Mouse (Mus musculus) limb, embryonic 13.5 days (tissue): ENCODE measurements around the gene Ikzf1. TPM values are rescaled to one million over a fixed set of nuclear protein-coding genes. Genes with fewer than 3 reads are reported as not detected.
A peak's percentile ranks its signal among the peaks of the same experiment; 100 is the strongest.

Experiments
- ATAC-seq: fragments of 200-750 bp; cut with Nextera tagmentation; 2 replicates; pipeline ENCODE4 v1.8.0; 2017; ENCODE audit warnings: low read depth, moderate number of reproducible peaks, moderate TSS enrichment; ENCODE audit not compliant: low FRiP score
- H3K27ac ChIP-seq: fragments of 300-500 bp; sonication (generic); 2 replicates; pipeline ENCODE4 v1.5.1; 2015; ENCODE audit warnings: inconsistent platforms, mild to moderate bottlenecking, moderate library complexity
- H3K27me3 ChIP-seq: fragments of 300-500 bp; sonication (generic); 2 replicates; pipeline ENCODE4 v1.6.1; 2015; ENCODE audit warnings: mild to moderate bottlenecking, inconsistent platforms
- H3K36me3 ChIP-seq: fragments of 300-500 bp; sonication (generic); 2 replicates; pipeline ENCODE4 v1.6.1; 2015; ENCODE audit warnings: inconsistent platforms, mild to moderate bottlenecking, moderate library complexity
- H3K4me1 ChIP-seq: fragments of 300-500 bp; sonication (generic); 2 replicates; pipeline ENCODE4 v1.6.1; 2015; ENCODE audit warnings: inconsistent platforms
- H3K4me2 ChIP-seq: fragments of 300-500 bp; sonication (generic); replicated peaks from 2 replicates; pipeline ENCODE4 v1.6.1; 2015; ENCODE audit warnings: inconsistent platforms, mild to moderate bottlenecking, moderate library complexity
- H3K4me3 ChIP-seq: fragments of 300-500 bp; sonication (generic); 2 replicates; pipeline ENCODE4 v1.5.1; 2015; ENCODE audit warnings: moderate library complexity, mild to moderate bottlenecking, inconsistent platforms
- H3K9ac ChIP-seq: fragments of 300-500 bp; sonication (generic); 2 replicates; pipeline ENCODE4 v1.6.1; 2015; ENCODE audit warnings: mild to moderate bottlenecking, inconsistent platforms
- H3K9me3 ChIP-seq: fragments of 300-500 bp; sonication (generic); 2 replicates; pipeline ENCODE4 v1.6.1; 2016; ENCODE audit warnings: inconsistent platforms
- WGBS: fragments of 180-500 bp; shearing (Covaris S2); methylation state at CpG from one replicate; pipeline ENCODE4 v1.1.7; 2015; 5-methylcytosine and 5-hydroxymethylcytosine counted together
- polyA plus RNA-seq: library from polyadenylated mRNA; unstranded; fragments of >200 nt; fragmentation: Nextera tagmentation; extraction: Ambion mirVana; gene quantifications from 2 replicates; pipeline ENCODE4 v1.2.1, GENCODE M21; 2015

The Ikzf1 gene
- polyA plus RNA-seq, 1 experiment from 2014 or later, result 1.5 TPM

DNA sequence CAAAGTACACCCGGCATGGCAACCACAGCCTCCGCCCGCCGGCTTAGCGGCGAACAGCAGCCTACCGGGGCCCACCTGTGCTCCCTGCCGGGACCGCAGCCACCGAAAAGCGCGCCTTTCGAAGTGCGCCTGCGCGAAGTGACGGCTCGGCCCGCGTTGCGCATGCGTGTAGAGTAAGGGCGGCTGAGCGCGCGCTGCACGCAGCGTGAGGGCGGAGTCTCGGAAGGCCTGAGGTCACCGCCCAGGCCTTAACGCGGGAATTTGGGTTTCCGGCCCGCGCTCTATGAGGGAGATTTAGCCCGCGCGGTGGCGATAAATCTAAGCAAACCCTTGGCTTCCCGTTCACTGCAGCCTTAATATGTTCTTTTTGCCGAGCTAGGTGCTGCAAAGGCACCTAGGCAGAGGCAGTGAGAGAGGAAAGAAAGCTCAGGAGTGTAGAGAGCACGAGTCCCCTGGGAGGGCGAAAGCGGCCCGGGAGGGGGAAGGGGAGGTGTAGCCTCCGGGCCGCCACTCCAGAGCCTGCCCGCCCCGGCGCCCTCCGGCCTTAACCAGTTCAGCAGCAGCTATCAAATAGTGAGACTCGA lies 124.1 kb downstream of the Ikzf1 start, which contains the start of gene Fignl1:
TSS of gene Fignl1 (minus strand) at position 143 of the 584 bp plus-strand sequence.
- Histone ChIP-seq H3K9me3 (no peaks in the 10 kb centered on the region), H3K4me2 (peak within 1 kb of the TSS; percentile 77), H3K36me3 (peaks cover 20% of the 10 kb centered on the region), H3K27ac (peak within 1 kb of the TSS; percentile 99), H3K4me1 (peaks cover 26% of the 10 kb centered on the region), H3K9ac (peak within 1 kb of the TSS; percentile 80), H3K4me3 (peak within 1 kb of the TSS; percentile 59), H3K27me3 (no peaks in the 10 kb centered on the region)
- under 1% methylated on average over 53 of the region's 53 CpGs for WGBS
- ATAC-seq, result peak; percentile 96

DNA sequence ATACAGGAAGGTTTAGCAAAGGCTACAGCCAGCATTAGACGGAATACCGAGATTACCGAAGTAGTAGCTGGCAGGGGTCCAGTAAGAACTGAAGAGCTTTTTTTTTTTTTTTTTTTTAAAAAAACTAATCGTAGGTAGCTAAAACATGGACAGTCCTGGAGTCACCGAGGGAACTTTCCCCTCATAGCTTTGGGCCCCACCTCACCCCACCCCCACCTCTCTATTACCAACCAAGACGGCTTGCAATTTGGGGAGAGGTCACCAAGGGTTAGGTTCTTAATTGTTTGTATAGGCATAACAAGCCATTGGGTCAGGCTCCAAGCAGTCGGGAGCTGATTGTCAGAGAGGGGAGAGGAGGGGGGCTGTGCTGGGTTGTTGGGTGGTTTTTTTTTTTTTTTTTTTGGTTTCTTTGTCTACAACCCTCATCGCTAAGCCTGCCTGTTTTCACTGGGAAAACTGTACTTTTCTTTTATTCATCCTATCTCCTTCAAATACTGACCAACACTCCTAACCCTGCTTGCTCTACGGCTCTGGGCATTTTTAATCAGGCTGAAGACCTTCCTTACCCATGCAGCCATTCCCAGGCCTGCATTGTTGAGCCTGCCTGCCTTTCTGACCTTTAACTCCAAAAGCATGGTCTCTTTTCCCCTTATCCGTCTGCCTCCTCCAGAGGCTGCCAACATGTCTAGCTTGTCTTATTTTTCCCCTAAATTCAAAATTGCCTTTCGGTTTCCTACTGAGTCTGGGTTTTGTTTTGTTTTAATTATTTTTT lies 124.8 kb downstream of the Ikzf1 start:
- peak; percentile 29 for ATAC-seq
- Histone ChIP-seq H3K9ac (peak overlapping the region; percentile 79), H3K4me3 (peak overlapping the region; percentile 59), H3K9me3 (no peaks in the 10 kb centered on the region), H3K4me1 (peaks cover 26% of the 10 kb centered on the region), H3K27me3 (no peaks in the 10 kb centered on the region), H3K36me3 (peaks cover 14% of the 10 kb centered on the region), H3K4me2 (peak overlapping the region; percentile 77), H3K27ac (peak overlapping the region; percentile 99)
- 4% methylated on average over 11 of the region's 11 CpGs for WGBS

DNA sequence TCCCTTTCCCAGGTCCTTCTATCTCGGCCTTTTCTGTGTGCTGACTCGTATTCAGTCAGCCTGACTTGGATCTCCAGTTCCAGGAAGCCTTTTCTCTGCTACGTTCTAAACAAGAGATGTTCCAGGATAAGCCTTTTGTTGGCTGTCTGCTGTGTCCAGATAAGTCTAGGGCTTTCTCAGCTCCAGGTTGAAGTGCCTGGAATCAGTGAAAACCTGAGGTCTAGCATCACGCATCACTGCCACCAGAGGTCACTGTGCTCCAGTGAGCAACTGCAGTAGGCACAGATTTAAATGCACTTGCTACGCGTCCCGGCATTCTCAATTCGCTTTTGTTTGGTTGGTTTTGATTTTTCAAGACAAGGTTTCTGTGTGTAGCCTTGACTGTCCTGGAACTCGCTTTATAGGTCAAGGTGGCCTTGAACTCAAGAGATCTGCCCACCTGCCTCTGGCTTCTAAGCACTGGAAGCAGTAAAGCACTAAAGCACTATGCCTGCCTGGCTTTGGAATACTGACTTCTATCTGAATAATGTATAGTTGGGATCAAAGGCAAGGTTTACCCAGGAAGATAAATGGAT lies 127.2 kb downstream of the Ikzf1 start:
- Histone ChIP-seq H3K9ac (no peak overlapping the region), H3K27ac (no peak overlapping the region), H3K4me2 (peak overlapping the region; percentile 40; the same call in 1 of the 2 replicates), H3K4me1 (peaks cover 26% of the 10 kb centered on the region), H3K36me3 (no peaks in the 10 kb centered on the region), H3K27me3 (no peaks in the 10 kb centered on the region), H3K9me3 (no peaks in the 10 kb centered on the region), H3K4me3 (no peak overlapping the region)
- no peak for ATAC-seq
- 23% methylated on average over 9 of the region's 9 CpGs for WGBS

DNA sequence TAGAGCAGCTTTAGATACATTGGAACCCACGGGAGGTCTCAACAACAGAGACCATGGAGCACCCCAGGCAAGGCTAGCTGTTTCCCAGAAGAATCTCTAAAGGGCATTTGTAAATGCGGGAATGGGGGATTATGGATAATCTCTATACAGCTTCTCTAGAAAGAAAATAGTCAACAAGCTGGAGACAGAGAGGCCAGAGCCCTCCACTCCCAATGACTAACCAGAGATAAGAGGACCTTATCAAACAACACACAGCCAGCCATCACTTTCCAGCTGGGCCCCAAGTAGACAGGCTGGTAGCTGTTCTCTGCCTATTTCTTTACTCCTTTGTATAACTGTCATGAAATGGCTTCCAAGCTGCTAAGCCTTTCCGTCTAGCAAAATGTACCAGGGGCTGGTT lies 130.9 kb downstream of the Ikzf1 start:
- ATAC-seq, result no peak
- WGBS, result 74% methylated on average over 3 of the region's 3 CpGs
- Histone ChIP-seq H3K4me2 (no peak overlapping the region), H3K27me3 (no peaks in the 10 kb centered on the region), H3K36me3 (no peaks in the 10 kb centered on the region), H3K4me1 (peaks cover 12% of the 10 kb centered on the region), H3K9me3 (no peaks in the 10 kb centered on the region), H3K9ac (no peak overlapping the region), H3K4me3 (no peak overlapping the region), H3K27ac (no peak overlapping the region)

DNA sequence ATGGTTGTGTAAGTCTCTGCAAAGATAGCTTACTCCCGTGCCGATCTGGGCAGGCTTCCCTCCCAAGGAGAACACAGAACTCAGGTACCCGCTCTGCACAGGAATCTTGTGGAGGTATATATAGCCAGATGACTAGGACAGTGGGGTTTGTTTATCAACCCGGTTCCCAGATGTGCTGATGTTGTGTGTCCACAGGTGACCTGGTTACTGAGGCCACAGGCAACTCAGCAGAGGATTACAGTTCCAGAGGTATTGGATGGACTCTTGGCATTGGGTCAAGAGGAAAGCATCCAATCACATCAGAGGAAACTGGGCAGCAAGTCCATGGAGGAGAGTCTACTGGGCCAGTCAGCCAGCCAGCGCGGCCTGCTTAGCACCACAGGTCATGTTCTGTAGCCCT lies 134.0 kb downstream of the Ikzf1 start:
- no peak overlapping the region for H3K4me2 ChIP-seq
- no peaks in the 10 kb centered on the region for H3K36me3 ChIP-seq
- peaks cover 31% of the 10 kb centered on the region for H3K4me1 ChIP-seq
- no peak overlapping the region for H3K4me3 ChIP-seq
- H3K27ac ChIP-seq, result no peak overlapping the region
- 82% methylated on average over 6 of the region's 6 CpGs for WGBS
- no peak for ATAC-seq
- H3K9ac ChIP-seq, result no peak overlapping the region
- H3K27me3 ChIP-seq, result no peaks in the 10 kb centered on the region
- H3K9me3 ChIP-seq, result no peaks in the 10 kb centered on the region

DNA sequence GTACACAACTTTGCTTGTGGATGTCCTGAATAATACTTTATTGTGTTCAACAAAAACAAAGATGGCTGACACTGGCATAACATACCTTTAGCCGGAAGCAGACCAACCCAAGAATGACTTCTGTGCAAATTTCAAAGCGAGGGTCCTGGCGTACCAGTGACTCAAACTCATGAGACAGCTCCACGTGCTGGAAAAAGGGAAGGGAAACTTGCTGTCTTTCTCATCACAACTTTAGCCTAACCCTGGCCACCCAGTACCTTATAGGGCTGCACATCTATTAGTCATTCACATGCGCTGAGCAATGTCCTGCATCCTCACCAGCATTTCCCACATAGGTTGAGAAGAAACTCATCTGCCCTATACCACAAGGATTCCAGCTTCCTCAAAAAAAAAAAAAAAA lies 134.4 kb downstream of the Ikzf1 start:
- no peaks in the 10 kb centered on the region for H3K27me3 ChIP-seq
- H3K27ac ChIP-seq, result no peak overlapping the region
- no peak overlapping the region for H3K9ac ChIP-seq
- no peak overlapping the region for H3K4me3 ChIP-seq
- H3K36me3 ChIP-seq, result no peaks in the 10 kb centered on the region
- H3K9me3 ChIP-seq, result no peaks in the 10 kb centered on the region
- H3K4me1 ChIP-seq, result peaks cover 35% of the 10 kb centered on the region
- H3K4me2 ChIP-seq, result no peak overlapping the region
- WGBS, result 85% methylated on average over 5 of the region's 5 CpGs
- no peak for ATAC-seq

DNA sequence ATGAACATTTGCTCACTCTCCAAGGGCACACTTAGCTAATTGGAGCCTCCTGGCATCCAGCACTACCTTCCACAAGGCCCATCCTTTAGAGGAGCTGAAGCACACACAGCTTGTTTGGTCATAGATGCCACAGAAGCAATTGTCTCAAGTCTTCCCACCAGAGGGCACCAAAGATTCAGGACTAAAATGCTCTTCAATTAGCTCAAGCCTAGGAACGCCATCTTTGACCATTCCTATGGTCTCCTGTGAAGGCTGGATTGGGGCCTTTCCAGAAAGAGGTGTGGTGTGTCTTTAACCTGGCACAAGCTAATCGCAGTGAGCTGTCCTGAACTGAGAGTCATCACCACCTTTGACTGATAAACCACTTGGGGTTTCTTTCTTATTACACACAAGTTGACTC lies 135.4 kb downstream of the Ikzf1 start:
- Histone ChIP-seq H3K9me3 (no peaks in the 10 kb centered on the region), H3K27ac (peak overlapping the region; percentile 87), H3K4me2 (no peak overlapping the region), H3K4me3 (no peak overlapping the region), H3K27me3 (no peaks in the 10 kb centered on the region), H3K9ac (no peak overlapping the region), H3K4me1 (peaks cover 46% of the 10 kb centered on the region), H3K36me3 (no peaks in the 10 kb centered on the region)
- peak; percentile 33 for ATAC-seq
- 1% methylated on average over 2 of the region's 2 CpGs for WGBS

DNA sequence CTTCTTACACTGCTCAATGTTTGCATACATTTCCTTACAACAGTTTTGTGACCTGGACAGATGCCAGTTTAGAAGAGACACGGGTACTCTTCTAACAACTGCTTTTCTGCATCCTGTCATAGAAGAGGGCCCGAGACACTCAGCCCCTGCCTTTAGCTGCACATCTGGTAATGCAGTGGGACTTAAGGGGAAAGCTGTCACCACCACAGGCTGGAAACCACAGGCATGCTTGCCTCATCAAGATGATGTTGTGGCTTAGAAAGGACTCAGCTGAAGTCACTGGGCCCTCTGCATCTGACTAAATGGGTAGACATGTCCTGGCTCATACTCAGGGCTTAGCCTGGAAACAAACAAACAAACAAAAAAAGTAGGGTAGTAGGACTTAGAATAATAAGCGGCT lies 135.9 kb downstream of the Ikzf1 start:
- Histone ChIP-seq H3K9ac (no peak overlapping the region), H3K27me3 (no peaks in the 10 kb centered on the region), H3K4me1 (peaks cover 51% of the 10 kb centered on the region), H3K9me3 (no peaks in the 10 kb centered on the region), H3K27ac (peak overlapping the region; percentile 87), H3K36me3 (no peaks in the 10 kb centered on the region), H3K4me2 (no peak overlapping the region), H3K4me3 (no peak overlapping the region)
- peak; percentile 2; the same call in 1 of the 2 replicates for ATAC-seq
- WGBS, result 54% methylated on average over 3 of the region's 3 CpGs

DNA sequence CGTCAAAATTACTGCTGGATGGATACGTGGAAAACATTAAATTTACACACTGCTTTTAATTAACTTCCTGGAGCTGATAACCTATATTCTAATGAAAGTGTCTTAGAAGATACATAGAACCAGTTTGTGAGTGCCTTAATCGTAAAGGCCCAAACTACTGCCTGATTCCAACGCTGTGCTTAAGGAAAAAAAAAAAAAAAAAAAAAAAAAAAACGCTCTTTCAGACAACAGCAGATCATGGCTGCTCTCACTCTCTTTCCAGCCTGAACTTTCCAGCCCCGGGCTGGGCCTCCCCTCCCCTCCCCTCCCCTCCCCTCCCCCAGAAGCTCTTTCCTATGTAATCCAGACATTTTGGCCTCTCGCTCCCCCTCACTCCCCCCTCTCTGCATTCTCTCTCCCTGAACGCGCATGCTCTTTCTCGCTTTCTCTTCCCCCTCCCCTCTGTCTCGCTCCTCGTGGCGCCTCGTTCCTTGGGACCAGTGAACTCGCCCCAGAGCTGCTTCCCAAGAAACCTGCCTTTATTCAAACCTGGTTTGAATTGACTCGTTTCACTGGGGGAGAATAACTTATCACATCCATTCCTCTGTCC lies 136.7 kb downstream of the Ikzf1 start:
- Histone ChIP-seq H3K4me2 (peak overlapping the region; percentile 29; the same call in 1 of the 2 replicates), H3K4me1 (peaks cover 58% of the 10 kb centered on the region), H3K27me3 (no peaks in the 10 kb centered on the region), H3K36me3 (no peaks in the 10 kb centered on the region), H3K9ac (peak overlapping the region; percentile 53; the same call in 1 of the 2 replicates), H3K4me3 (no peak overlapping the region), H3K9me3 (no peaks in the 10 kb centered on the region), H3K27ac (peak overlapping the region; percentile 97)
- ATAC-seq, result peak; percentile 90
- WGBS, result 3% methylated on average over 13 of the region's 16 CpGs

Other genes starting within 250 kb of the Ikzf1 start
- gene Spata48, start 222.9 kb upstream of the Ikzf1 start, polyA plus RNA-seq, result 0.61 and 0.83 TPM in 2 replicates
- 0.90 and 1.1 TPM in 2 replicates for gene Zpbp, start 222.6 kb upstream of the Ikzf1 start, polyA plus RNA-seq
- not detected in 2 replicates for gene 4930512M02Rik, start 57.2 kb upstream of the Ikzf1 start, polyA plus RNA-seq
- 53.9 and 57.4 TPM in 2 replicates for gene Fignl1, start 124.0 kb downstream of the Ikzf1 start, polyA plus RNA-seq
- 16.8 and 18.4 TPM in 2 replicates for gene Ddc, start 213.1 kb downstream of the Ikzf1 start, polyA plus RNA-seq